Mouse (Mus musculus) adrenal gland, adult 2 months (tissue): ENCODE measurements around the gene Gm45713. TPM values are rescaled to one million over a fixed set of nuclear protein-coding genes. Genes with fewer than 3 reads are reported as not detected.

Experiments used
- microRNA-seq, 2 experiments: library from miRNA; unstranded; fragments of <30 nt; microRNA quantifications; one replicate each; pipeline ENCODE4 v1.2.0; 2021
- polyA plus RNA-seq: library from polyadenylated mRNA; depleted of rRNA; stranded (reverse); fragments of >200 nt; gene quantifications from 2 replicates; pipeline ENCODE4 v1.2.3, GENCODE M21; 2012; rRNA removed
- total RNA-seq, 2 experiments: library from RNA; stranded (reverse); gene quantifications; 2 replicates each; pipeline ENCODE4 v1.2.3; 2021

Gene Gm45713
- total and polyA plus RNA-seq, 3 experiments: 7.4 TPM; not detected in 2

Small RNA genes lying within 50 kb of the gene (microRNA-seq; reads per million reads assigned to microRNA genes)
- gene Mir150 (774 to 869 reads per million in 2 experiments), gene Mir5121 (36.7 to 70.3 reads per million in 2 experiments), gene Mir7055 (0 reads per million in 2 experiments)

Other genes with a start within 250 kb of the Gm45713 start
Only the 30 nearest of the 33 such genes appear.
- gene Ap2a1, start 206.7 kb downstream of the Gm45713 start, total RNA-seq: 100 to 1,000 TPM in 1 of 2 experiments, 10 to 100 TPM in 1; 86.3 to 105 TPM
- 119 and 121 TPM in 2 replicates for gene Ap2a1, start 206.7 kb downstream of the Gm45713 start, polyA plus RNA-seq
- not detected for gene Tsks, start 193.0 kb downstream of the Gm45713 start, total RNA-seq
- 0.13 and 0.31 TPM in 2 replicates for gene Tsks, start 193.0 kb downstream of the Gm45713 start, polyA plus RNA-seq
- 10 to 100 TPM in 1 of 2 experiments, 1 to 10 TPM in 1; 7.3 to 13.5 TPM for gene Cpt1c, start 161.4 kb downstream of the Gm45713 start, total RNA-seq
- 29.6 and 37.5 TPM in 2 replicates for gene Cpt1c, start 161.4 kb downstream of the Gm45713 start, polyA plus RNA-seq
- gene Prmt1, start 149.7 kb downstream of the Gm45713 start, total RNA-seq: 100 to 1,000 TPM; 166 to 234 TPM
- gene Prmt1, start 149.7 kb downstream of the Gm45713 start, polyA plus RNA-seq: 101 and 122 TPM in 2 replicates
- gene Irf3, start 138.6 kb downstream of the Gm45713 start, total RNA-seq: 100 to 1,000 TPM; 105 to 130 TPM
- 93.3 and 98.1 TPM in 2 replicates for gene Irf3, start 138.6 kb downstream of the Gm45713 start, polyA plus RNA-seq
- 10 to 100 TPM; 20.1 to 20.3 TPM for gene Bcl2l12, start 137.5 kb downstream of the Gm45713 start, total RNA-seq
- 40.4 and 50.3 TPM in 2 replicates for gene Bcl2l12, start 137.5 kb downstream of the Gm45713 start, polyA plus RNA-seq
- gene Scaf1, start 119.9 kb downstream of the Gm45713 start, total RNA-seq: 10 to 100 TPM; 72.0 to 83.7 TPM
- 117 and 121 TPM in 2 replicates for gene Scaf1, start 119.9 kb downstream of the Gm45713 start, polyA plus RNA-seq
- 100 to 1,000 TPM in 1 of 2 experiments, 10 to 100 TPM in 1; 93.7 to 118 TPM for gene Rras, start 118.3 kb downstream of the Gm45713 start, total RNA-seq
- 161 and 176 TPM in 2 replicates for gene Rras, start 118.3 kb downstream of the Gm45713 start, polyA plus RNA-seq
- gene Prr12, start 83.3 kb downstream of the Gm45713 start, total RNA-seq: 10 to 100 TPM; 40.2 to 49.7 TPM
- 17.7 and 21.3 TPM in 2 replicates for gene Prr12, start 83.3 kb downstream of the Gm45713 start, polyA plus RNA-seq
- gene Nosip, start 73.8 kb downstream of the Gm45713 start, total RNA-seq: 10 to 100 TPM; 40.2 to 58.1 TPM
- gene Nosip, start 73.8 kb downstream of the Gm45713 start, polyA plus RNA-seq: 89.9 and 97.9 TPM in 2 replicates
- gene Prrg2, start 73.6 kb downstream of the Gm45713 start, total RNA-seq: 10 to 100 TPM; 20.9 to 21.9 TPM
- gene Prrg2, start 73.6 kb downstream of the Gm45713 start, polyA plus RNA-seq: 70.3 and 85.2 TPM in 2 replicates
- gene Rcn3, start 44.0 kb downstream of the Gm45713 start, total RNA-seq: 10 to 100 TPM; 26.5 to 50.3 TPM
- gene Rcn3, start 44.0 kb downstream of the Gm45713 start, polyA plus RNA-seq: 93.3 and 104 TPM in 2 replicates
- 100 to 1,000 TPM in 1 of 2 experiments, 10 to 100 TPM in 1; 84.8 to 154 TPM for gene Fcgrt, start 32.4 kb downstream of the Gm45713 start, total RNA-seq
- 186 and 187 TPM in 2 replicates for gene Fcgrt, start 32.4 kb downstream of the Gm45713 start, polyA plus RNA-seq
- gene Rps11, start 11.8 kb downstream of the Gm45713 start, total RNA-seq: 1,000 to 10,000 TPM; 1,290 to 1,478 TPM
- 60.0 and 80.0 TPM in 2 replicates for gene Rps11, start 11.8 kb downstream of the Gm45713 start, polyA plus RNA-seq
- gene Rpl13a, start 7.5 kb downstream of the Gm45713 start, total RNA-seq: 1,000 to 10,000 TPM; 1,285 to 1,750 TPM
- gene Rpl13a, start 7.5 kb downstream of the Gm45713 start, polyA plus RNA-seq: 476 and 515 TPM in 2 replicates
- 10 to 100 TPM; 20.5 to 25.3 TPM for gene Flt3l, start 201 bp upstream of the Gm45713 start, total RNA-seq
- gene Flt3l, start 201 bp upstream of the Gm45713 start, polyA plus RNA-seq: 122 TPM in 2 replicates
- gene Pih1d1, start 18.1 kb upstream of the Gm45713 start, total RNA-seq: 10 to 100 TPM; 52.2 to 69.2 TPM
- 46.1 and 50.8 TPM in 2 replicates for gene Pih1d1, start 18.1 kb upstream of the Gm45713 start, polyA plus RNA-seq
- gene Aldh16a1, start 18.4 kb upstream of the Gm45713 start, total RNA-seq: 10 to 100 TPM; 81.3 to 92.6 TPM
- gene Aldh16a1, start 18.4 kb upstream of the Gm45713 start, polyA plus RNA-seq: 84.4 and 86.6 TPM in 2 replicates
- under 1 TPM; 0.14 to 0.35 TPM for gene Slc17a7, start 27.7 kb upstream of the Gm45713 start, total RNA-seq
- 0.10 and 0.11 TPM in 2 replicates for gene Slc17a7, start 27.7 kb upstream of the Gm45713 start, polyA plus RNA-seq
- gene Gfy, start 43.3 kb upstream of the Gm45713 start, total RNA-seq: not detected
- gene Gfy, start 43.3 kb upstream of the Gm45713 start, polyA plus RNA-seq: not detected in 2 replicates
- gene Pth2, start 44.8 kb upstream of the Gm45713 start, total RNA-seq: not detected
- gene Pth2, start 44.8 kb upstream of the Gm45713 start, polyA plus RNA-seq: not detected in 2 replicates
- under 1 TPM in 1 of 2 experiments, not detected in 1; 0.14 TPM for gene Ccdc155, start 68.7 kb upstream of the Gm45713 start, total RNA-seq
- 0.30 TPM in 2 replicates for gene Ccdc155, start 68.7 kb upstream of the Gm45713 start, polyA plus RNA-seq
- gene Dkkl1, start 75.9 kb upstream of the Gm45713 start, total RNA-seq: not detected
- not detected in 2 replicates for gene Dkkl1, start 75.9 kb upstream of the Gm45713 start, polyA plus RNA-seq
- 1 to 10 TPM; 8.3 to 9.2 TPM for gene Tead2, start 79.5 kb upstream of the Gm45713 start, total RNA-seq
- 12.4 and 12.6 TPM in 2 replicates for gene Tead2, start 79.5 kb upstream of the Gm45713 start, polyA plus RNA-seq
- 1 to 10 TPM; 2.9 to 5.2 TPM for gene Cd37, start 102.9 kb upstream of the Gm45713 start, total RNA-seq
- 10.9 and 14.3 TPM in 2 replicates for gene Cd37, start 102.9 kb upstream of the Gm45713 start, polyA plus RNA-seq
- not detected for gene Slc6a16, start 104.9 kb upstream of the Gm45713 start, total RNA-seq
- gene Slc6a16, start 104.9 kb upstream of the Gm45713 start, polyA plus RNA-seq: 0.04 TPM in 1 of 2 replicates, not detected in the other
- not detected for gene Slc6a21, start 141.3 kb upstream of the Gm45713 start, total RNA-seq
- not detected in 2 replicates for gene Slc6a21, start 141.3 kb upstream of the Gm45713 start, polyA plus RNA-seq
- 1 to 10 TPM; 5.2 to 9.4 TPM for gene Trpm4, start 197.5 kb upstream of the Gm45713 start, total RNA-seq
- 8.8 and 11.2 TPM in 2 replicates for gene Trpm4, start 197.5 kb upstream of the Gm45713 start, polyA plus RNA-seq
- gene Hrc, start 199.1 kb upstream of the Gm45713 start, total RNA-seq: under 1 TPM in 1 of 2 experiments, not detected in 1; 0.23 TPM
- gene Hrc, start 199.1 kb upstream of the Gm45713 start, polyA plus RNA-seq: 0.18 TPM in 1 of 2 replicates, not detected in the other
- 1 to 10 TPM; 1.1 to 2.8 TPM for gene Ppfia3, start 230.8 kb upstream of the Gm45713 start, total RNA-seq
- 4.3 and 4.7 TPM in 2 replicates for gene Ppfia3, start 230.8 kb upstream of the Gm45713 start, polyA plus RNA-seq